Mouse (Mus musculus): Measurements from ENCODE around the gene Ftsj1.

- no peak for TF ChIP-seq CTCF (IDR thresholded peaks at IDR 0.05; ENCODE audit: insufficient read depth, low read depth, low read length)
- no peak for TF ChIP-seq POLR2A (IDR thresholded peaks at IDR 0.05; ENCODE audit: insufficient read depth, low read depth, low read length)
Measured at GRCm38 (mm10) chrX:8271083-8271820, 19.0 kb upstream of the Ftsj1 start, which contains the start of gene Slc38a5.

Measured in olfactory bulb, adult 2 months (tissue).